Mouse (Mus musculus) cerebellum, postnatal 10 days (tissue): ENCODE results near the gene Cnot8.

Experiments used
- DNase-seq, 2 experiments: peaks; one replicate each; pipeline ENCODE4 v3.0.0; 2021; ENCODE audit warnings: mixed read lengths in 2 of 2

Cnot8 gene

GRCm38 (mm10) chr11:58107009-58107408 is 3.1 kb downstream of the Cnot8 start:
- no peak for DNase-seq

DNA sequence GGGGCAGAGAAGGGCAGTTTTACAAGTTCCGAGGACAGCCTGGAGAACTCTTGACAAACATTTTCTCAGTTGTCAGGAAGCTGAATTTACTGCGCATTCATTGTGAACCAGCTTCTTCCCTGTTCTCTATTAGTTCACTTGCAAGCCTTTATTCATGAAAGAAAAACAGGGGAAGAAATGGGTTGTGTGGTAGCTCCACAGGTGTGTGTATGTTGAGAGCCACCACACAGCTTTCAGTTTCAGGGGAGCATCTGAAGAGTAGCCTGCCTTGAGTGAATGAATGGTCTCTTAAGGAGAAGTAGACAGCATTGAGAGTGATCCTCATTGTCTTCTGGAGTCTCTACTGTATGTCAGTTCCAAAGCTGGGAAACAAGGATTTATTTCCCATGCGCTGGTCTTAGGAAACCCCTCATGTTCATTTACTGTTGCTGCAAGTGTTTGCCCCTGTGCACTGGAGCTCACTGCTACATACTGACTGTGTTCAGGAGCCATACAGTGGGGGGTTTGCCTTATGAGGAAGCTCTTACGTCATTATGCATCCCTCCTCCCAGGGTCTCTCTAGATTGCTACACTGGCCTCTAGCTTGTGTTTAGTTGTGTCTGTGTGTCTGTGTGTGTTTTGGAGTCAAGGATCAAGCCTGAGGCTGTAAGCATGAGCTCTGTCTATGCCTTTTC is 3.8 kb downstream of the Cnot8 start:
- DNase-seq: no peak

DNA sequence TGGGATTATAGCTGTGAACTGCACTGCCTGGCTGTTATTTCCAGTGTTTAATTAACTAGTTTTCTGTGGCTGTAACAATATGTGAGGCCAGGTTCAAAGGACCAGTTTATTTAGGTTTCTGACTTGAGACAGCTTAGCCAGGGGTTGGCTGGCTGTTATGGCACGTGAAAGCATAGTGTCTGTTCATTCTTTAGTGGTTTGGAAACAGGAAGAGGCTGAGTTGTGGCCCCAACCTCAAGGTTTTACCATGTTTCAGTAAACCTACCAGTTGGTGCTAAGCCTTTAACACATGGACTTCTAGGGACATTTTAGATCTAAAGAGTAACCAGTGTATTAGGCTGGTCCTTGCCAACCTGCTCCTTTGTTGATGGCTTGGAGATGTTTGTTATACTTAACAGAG is 12.6 kb downstream of the Cnot8 start:
- no peak for DNase-seq

DNA sequence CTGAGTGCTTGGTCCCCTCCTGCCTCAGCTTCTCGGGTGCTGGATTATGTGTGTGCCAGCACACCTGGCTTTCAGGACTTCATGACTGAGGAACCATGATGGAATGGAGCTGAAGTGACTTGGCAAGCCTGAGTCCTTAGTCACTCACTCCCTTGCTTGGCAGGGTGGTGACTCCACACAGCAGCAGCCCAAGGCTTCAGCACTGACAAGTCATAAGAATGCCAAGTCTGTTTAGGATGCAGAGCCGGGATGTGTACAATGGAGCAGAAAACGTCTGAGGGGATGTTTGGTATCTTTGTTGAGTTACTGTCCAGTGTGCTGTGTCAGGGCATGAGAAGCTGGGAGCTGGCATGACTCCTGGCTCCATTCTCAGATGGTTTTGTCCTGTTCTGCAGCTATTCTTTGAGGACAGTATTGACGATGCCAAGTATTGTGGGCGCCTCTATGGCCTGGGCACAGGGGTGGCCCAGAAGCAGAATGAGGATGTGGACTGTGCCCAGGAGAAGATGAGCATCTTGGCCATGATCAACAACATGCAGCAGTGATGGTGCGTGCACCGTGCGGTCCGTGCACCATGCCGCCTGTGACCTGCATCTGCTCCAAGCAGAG is 13.2 kb downstream of the Cnot8 start:
- peak in 1 of 2 experiments; percentile 21 for DNase-seq

DNA sequence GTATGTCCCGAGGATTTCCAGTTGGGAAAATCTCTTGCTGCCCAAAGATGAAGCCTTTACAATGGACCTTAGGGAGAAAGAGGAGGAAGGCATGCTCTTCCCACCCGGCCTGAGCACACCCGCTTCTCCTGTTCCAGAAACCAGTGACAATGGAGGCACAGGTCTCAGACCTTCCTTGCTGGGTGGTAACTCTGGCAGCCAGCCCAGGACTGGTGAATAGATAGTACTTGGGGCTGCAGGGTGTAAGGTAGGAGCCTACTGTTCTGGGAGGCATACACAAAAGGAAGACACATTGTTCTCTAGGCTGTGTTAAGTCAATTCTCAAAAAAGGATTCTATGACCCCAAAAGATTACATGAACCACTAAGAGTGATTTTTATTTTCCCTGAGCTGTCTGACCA is 16.7 kb downstream of the Cnot8 start:
- no peak for DNase-seq

DNA sequence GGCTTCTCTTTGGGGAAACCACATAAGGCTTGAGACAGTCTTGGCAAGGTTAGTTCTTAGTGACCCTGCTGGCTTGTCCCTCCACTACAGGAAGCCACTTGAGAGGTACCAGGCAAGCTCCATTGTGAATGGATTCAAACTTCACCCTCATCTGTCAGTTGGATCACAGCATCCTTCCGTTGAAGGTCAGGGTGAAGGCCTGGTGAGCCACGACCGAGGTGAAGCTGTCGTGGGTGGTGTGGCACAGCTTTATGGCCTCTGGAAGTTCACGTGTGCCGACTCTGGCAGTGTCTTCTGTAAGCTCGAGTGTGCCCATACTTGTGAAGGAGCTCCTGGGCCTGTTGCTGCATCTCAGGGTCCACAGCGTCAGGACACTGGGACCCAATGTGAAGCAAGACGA is 17.4 kb downstream of the Cnot8 start:
- no peak for DNase-seq

GRCm38 (mm10) chr11:58123711-58124110 is 19.8 kb downstream of the Cnot8 start:
- peak; percentile 29 to 42 for DNase-seq

GRCm38 (mm10) chr11:58125021-58125420 is 21.1 kb downstream of the Cnot8 start:
- peak; percentile 46 to 56 for DNase-seq

GRCm38 (mm10) chr11:58126397-58127160 is 22.6 kb downstream of the Cnot8 start:
- DNase-seq: peak; percentile 87 to 91

- DNase-seq: no peak
Measured at GRCm38 (mm10) chr11:58127544-58127943, 23.6 kb downstream of the Cnot8 start.

DNA sequence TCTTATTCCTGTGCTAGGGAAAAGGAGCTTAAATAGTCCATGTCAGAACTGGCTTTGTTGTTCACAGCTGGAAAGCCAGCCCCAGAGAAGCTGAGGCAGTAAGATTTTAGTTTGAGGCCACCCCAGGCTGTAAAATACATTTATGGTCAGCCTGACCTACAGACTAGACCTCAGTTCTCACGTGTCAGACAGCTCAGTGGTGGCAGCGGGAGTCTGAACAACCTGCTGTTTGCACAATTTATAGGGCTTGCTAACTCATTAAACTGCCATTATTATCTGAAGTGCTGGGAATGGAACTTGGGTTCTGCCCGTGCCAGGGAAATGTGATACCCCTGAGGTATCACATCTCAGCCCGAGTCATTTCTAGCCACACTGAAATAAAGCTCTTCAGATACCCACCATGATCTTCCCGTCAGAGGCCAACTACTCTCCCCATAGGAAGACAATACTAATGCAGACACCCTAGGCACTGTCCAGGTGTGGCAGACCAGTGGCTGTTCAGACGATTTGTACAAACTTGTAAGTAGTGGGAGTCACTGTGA is 25.4 kb downstream of the Cnot8 start:
- DNase-seq: no peak

DNA sequence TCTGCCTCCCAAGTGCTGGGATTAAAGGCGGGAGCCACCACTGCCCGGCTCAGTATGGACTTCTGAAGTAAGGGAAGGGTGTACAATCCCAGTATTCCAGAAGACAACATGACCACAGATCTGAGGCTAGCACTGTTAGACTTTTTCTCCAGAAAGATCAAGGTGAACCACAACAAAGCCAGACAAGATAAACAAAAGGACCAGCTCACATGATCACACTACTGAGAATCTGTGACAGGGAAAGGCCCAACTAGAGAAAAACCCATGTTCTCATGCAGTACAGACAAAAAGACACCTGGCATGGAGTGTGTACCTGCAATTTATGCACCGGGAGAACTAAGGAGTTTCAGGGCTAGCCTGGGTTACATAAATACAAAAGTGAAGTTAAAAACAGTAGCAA is 28.1 kb downstream of the Cnot8 start:
- no peak for DNase-seq

- DNase-seq: no peak
Measured at GRCm38 (mm10) chr11:58134869-58135268, 30.9 kb downstream of the Cnot8 start.

- no peak for DNase-seq
Measured at GRCm38 (mm10) chr11:58135296-58135695, 31.3 kb downstream of the Cnot8 start.

DNA sequence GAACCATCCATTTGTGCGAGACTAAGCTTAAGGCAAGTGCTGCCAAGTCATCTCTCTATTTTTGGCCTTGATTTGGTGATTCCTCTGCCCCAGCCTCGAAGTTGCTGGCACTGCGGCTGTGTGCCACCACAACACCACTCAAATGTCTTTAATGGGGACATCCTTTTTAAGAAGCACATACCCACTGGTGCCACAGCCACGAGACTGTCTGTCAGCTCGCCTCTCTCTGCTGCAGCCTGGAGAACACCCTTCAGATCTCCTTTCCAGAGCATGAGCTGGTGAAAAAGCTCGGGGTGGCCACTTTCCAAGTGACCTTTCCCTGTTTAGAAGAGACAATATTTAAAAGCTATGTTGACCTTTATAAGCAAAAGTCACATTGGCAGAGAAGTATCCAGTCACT is 32.7 kb downstream of the Cnot8 start:
- no peak for DNase-seq

DNA sequence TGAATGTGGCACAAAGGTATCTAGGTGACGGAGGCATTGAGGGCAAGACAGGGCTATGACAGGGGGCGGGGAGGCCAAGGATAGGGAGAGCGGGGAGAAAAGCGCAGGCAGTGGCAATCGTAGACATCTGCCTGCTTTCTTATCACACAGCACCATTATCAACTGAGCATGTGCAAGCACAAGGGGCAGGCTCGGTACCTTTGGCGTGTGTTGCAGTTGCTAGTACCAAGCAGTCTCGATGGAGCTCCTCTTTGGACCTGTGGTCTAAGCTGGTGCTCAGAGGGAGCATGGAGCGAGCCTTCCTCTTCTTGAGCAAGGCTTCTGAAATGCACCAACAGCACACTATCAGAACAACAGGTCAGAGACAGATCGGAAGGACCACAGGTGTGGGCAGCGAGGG is 34.9 kb downstream of the Cnot8 start:
- DNase-seq: no peak

GRCm38 (mm10) chr11:58139466-58139865 is 35.5 kb downstream of the Cnot8 start:
- no peak for DNase-seq

GRCm38 (mm10) chr11:58143704-58144426 is 39.9 kb downstream of the Cnot8 start:
- DNase-seq: peak; percentile 68 to 71

DNA sequence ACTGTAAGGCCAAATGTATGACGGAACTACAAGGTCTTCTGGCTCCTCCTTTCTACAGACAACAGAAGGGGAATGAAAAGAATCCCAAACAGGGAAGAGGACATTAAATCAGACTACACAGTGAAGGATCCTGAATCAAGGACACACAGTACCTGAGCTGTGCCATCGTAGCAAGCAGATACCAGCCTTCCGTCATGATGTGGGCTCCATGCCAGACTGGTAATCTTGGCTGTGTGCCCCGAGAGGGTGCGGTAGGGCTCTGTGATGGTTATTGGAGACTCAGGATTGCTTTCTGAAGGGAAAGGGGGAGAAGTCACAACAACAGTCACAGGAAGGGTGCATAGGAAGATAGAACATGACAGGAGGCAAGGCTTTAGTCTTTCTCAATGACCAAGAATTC is 42.3 kb downstream of the Cnot8 start:
- peak; percentile 73 to 77 for DNase-seq

GRCm38 (mm10) chr11:58155458-58155857 is 51.5 kb downstream of the Cnot8 start:
- no peak for DNase-seq

DNA sequence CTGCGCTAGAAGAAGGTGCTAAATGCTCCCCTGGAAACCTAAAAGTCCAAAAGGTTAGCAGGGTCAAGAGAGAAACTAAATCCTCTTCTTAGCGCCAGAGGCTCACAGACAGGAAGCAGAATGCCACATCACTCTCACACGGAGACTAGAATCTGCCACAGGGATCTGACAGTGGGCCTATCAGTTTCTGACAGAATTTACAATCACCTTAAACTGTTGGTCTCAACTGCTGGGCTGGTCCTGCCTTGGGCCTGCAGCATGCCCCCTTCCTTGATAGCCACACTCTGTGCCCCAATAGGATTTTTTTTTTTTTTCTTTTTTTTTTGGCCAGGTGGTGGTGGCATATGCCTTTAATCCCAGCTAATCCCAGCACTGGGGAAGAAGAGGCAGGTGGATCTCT is 52.9 kb downstream of the Cnot8 start:
- no peak for DNase-seq

DNA sequence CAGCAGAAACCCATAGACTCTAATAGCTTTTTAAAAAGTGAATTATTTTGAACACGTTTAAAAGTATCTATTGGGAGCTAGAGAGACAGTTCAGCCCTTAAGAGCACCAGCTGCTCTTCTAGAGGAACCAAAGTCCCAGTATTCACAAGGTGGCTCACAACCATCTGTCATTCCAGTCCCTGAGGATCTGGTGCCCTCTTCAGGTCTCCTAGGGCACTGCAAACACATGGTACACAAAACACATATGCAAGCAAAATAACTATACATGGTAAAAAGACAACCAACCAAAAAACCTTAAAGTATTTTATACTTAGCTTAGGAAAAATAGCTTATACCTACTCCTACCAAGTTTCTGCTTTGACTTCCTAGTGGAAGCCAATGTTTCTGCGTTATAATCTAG is 61.1 kb downstream of the Cnot8 start:
- peak; percentile 30 to 31 for DNase-seq

DNA sequence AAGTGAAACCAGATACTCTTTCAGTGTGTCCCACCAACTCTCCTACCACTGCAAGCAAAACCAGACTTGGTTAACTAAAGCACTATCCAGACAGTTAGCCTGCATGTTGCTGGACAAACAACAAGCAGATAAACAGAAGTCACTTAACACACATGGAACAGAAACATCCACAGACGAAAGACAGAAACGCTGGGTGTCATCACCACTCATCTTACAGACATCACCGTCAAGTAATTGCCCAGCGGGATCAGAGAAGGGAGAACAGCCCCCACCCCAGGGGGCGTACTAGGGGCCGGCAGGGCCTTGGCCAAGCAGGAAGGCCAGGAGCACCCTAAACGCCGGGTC is 63.8 kb downstream of the Cnot8 start:
- DNase-seq: no peak
